Mouse (Mus musculus) midbrain, embryonic 10.5 days (tissue): Measurements from ENCODE around the gene Kcnk3. TPM values are rescaled to one million over a fixed set of nuclear protein-coding genes. Genes with fewer than 3 reads are reported as not detected.

ENCODE experiments used
- DNase-seq: peaks from one replicate; pipeline ENCODE4 v3.0.0-alpha.2; 2017; ENCODE audit warnings: low spot score
- H3K27ac ChIP-seq: fragments of 300-500 bp; sonication (generic); replicated peaks from 2 replicates; pipeline ENCODE4 v1.5.1; 2016; ENCODE audit warnings: mild to moderate bottlenecking
- H3K27me3 ChIP-seq: fragments of 300-500 bp; sonication (generic); 2 replicates; pipeline ENCODE4 v1.6.1; 2016; ENCODE audit warnings: low read depth, mild to moderate bottlenecking; ENCODE audit not compliant: poor library complexity, severe bottlenecking
- H3K36me3 ChIP-seq: fragments of 300-500 bp; sonication (generic); 2 replicates; pipeline ENCODE4 v1.6.1; 2016; ENCODE audit warnings: mild to moderate bottlenecking, moderate library complexity
- H3K4me1 ChIP-seq: fragments of 300-500 bp; sonication (generic); 2 replicates; pipeline ENCODE4 v1.6.1; 2016
- H3K4me3 ChIP-seq: fragments of 300-500 bp; sonication (generic); 2 replicates; pipeline ENCODE4 v1.5.1; 2016; ENCODE audit warnings: mild to moderate bottlenecking, moderate library complexity
- H3K9me3 ChIP-seq: fragments of 300-500 bp; sonication (generic); replicated peaks from 2 replicates; pipeline ENCODE4 v1.6.1; 2016; ENCODE audit warnings: mild to moderate bottlenecking
- WGBS: fragments of 180-500 bp; shearing (Covaris S2); methylation state at CpG from one replicate; pipeline ENCODE4 v1.1.7; 2016; 5-methylcytosine and 5-hydroxymethylcytosine counted together
- polyA plus RNA-seq: library from polyadenylated mRNA; unstranded; fragments of >200 nt; fragmentation: Nextera tagmentation; extraction: Ambion mirVana; gene quantifications from 2 replicates; pipeline ENCODE4 v1.2.1, GENCODE M21; 2016

Kcnk3 gene
- polyA plus RNA-seq, 1 experiment from 2014 or later: 0.12 TPM

DNA sequence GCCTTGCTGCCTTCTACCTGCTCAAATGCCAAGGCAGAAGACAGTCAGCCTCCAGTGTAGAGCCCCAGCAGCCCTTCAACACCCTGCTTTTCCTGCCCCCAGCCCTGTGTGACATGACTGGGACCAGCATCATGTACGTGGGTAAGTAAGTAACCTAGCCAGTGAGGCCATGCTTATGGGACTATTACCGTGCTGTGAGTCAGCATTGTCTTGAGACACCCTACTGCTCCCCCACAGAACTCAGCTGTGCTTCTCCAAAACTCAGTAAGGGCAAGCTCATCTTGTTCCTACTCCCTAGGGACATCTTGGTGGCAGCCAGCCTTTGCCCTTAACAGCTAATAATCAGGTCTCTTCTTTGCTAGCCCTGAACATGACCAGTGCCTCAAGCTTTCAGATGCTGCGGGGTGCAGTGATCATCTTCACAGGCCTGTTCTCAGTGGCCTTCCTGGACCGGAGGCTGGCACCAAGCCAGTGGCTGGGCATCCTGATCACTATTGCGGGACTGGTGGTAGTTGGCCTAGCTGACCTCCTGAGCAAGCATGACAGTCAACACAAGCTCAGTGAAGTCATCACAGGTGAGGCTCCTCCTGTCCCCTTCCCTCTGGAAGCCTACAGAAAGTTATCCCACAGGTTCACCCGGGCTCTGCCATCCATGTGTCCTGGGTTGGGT, 67.7 kb downstream of the Kcnk3 start:
- 88% methylated on average over 6 of the region's 6 CpGs for WGBS

DNA sequence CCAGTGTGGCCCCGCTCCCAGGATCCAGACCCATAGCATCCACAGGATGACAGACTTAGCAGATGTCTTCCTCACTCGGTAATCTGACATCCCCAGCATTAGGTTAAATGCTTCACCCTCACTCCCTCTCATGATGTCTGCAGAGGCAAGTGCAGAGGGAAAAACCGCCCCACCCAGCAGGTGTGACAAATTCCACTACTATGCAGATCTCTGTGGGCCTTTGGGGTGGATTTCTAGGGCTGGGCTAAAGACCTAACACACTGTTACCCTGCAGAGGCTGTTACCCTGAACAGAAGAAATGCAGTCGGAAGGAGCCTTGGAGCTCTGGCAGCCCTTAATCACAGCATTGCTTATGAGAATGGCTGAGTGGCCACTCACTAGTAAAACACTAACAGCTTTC, 71.1 kb downstream of the Kcnk3 start:
- DNase-seq: no peak
- Histone ChIP-seq H3K27ac (no peak overlapping the region), H3K4me1 (no peaks in the 10 kb centered on the region), H3K4me3 (no peak overlapping the region), H3K36me3 (peaks cover 45% of the 10 kb centered on the region), H3K27me3 (no peaks in the 10 kb centered on the region), H3K9me3 (peaks cover 9% of the 10 kb centered on the region; the same call in 1 of the 2 replicates)
- WGBS: 86% methylated on average over 4 of the region's 4 CpGs

More for the DNA sequence above, 67.7 kb downstream of the Kcnk3 start:
- DNase-seq: no peak
- Histone ChIP-seq H3K4me3 (no peak overlapping the region), H3K27me3 (no peaks in the 10 kb centered on the region), H3K27ac (no peak overlapping the region), H3K4me1 (no peaks in the 10 kb centered on the region), H3K36me3 (peaks cover 59% of the 10 kb centered on the region), H3K9me3 (peaks cover 5% of the 10 kb centered on the region; the same call in 1 of the 2 replicates)

DNA sequence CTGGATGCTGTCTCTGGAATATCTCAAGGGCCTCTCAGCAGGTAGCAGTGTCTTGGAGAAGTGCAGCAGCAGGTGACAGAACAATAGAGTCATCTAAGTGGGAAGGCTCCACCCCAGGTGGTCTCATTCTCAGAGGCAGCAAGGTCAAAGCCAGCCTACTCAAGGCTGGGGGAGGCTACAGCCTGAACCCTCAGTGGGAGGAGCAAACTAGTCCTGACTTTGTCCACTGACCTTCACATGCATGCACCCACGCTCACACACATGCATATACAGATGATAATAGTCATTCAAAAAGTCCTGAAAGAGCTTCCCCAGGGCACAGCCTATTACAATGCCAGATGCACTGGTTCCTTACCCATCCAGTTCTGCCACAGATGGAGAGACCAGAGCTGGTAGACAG, 72.3 kb downstream of the Kcnk3 start:
- H3K4me3 ChIP-seq: no peak overlapping the region
- no peak for DNase-seq
- H3K9me3 ChIP-seq: peaks cover 9% of the 10 kb centered on the region; the same call in 1 of the 2 replicates
- H3K4me1 ChIP-seq: no peaks in the 10 kb centered on the region
- H3K36me3 ChIP-seq: peaks cover 38% of the 10 kb centered on the region
- no peak overlapping the region for H3K27ac ChIP-seq
- no peaks in the 10 kb centered on the region for H3K27me3 ChIP-seq
- 88% methylated on average over 1 of the region's 1 CpGs for WGBS

DNA sequence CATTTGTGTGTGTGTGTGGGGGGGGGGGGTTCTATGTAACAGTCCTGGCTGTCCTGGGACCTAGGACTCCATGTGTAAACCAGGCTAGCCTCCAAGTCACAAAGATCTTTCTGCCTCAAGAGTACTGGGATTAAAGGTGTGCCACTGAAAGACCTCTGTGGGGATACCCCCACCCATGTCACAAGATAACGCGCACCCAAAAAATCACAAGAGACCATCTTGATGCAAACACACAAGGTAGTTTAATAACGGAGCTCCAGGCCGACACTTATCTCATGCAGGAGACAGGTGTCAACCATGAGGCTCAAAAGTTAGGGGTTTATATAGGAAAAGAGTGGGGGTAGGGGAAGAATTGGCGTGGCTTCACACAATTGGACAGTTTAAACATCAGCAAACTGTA, 72.8 kb downstream of the Kcnk3 start:
- peaks cover under 1% of the 10 kb centered on the region; the same call in 1 of the 2 replicates for H3K4me1 ChIP-seq
- WGBS: 95% methylated on average over 5 of the region's 5 CpGs
- H3K36me3 ChIP-seq: peaks cover 33% of the 10 kb centered on the region
- no peaks in the 10 kb centered on the region for H3K27me3 ChIP-seq
- H3K9me3 ChIP-seq: peaks cover 9% of the 10 kb centered on the region; the same call in 1 of the 2 replicates
- H3K27ac ChIP-seq: no peak overlapping the region
- DNase-seq: no peak
- H3K4me3 ChIP-seq: no peak overlapping the region

DNA sequence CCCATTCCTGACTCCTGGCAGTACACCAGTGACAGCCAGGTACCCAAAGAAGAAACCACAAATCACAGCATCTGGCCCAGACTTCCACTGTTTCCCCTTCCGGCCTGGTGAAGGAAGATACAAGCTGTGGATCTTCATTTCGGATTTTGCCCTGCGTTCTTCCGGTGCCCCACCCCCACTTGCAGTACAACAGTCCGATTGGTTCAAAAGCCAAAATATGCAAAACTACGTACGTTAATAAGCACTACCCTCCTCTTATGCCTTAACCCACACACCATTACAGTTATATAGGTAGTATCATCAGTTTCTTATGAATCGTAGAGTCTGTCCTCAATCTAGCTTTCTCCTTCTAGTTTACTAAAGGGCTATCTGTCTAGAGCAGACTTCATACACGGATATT, 77.4 kb downstream of the Kcnk3 start:
- WGBS: 93% methylated on average over 9 of the region's 9 CpGs

DNA sequence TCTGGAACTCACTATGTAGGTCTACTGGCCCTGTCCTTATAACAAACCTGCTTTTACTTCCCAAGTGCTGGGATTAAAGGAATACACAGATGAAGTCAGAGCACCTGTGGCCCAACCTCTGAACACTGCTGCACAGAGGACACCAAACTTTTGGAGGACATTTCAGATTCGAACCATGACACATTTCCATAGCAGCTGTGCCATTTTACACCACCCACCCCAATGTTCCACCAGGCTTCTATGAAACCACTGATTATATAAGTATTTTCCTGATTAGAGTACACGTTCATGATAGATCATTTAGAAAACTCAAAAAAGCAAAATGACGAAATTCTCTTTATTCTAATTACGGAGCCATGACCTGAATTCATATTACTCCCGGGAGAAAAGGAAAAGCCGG, 78.0 kb downstream of the Kcnk3 start:
- Histone ChIP-seq H3K27ac (peak overlapping the region; percentile 96), H3K9me3 (peaks cover under 1% of the 10 kb centered on the region; the same call in 1 of the 2 replicates), H3K36me3 (peaks cover 29% of the 10 kb centered on the region), H3K4me3 (peak overlapping the region; percentile 90), H3K27me3 (no peaks in the 10 kb centered on the region), H3K4me1 (peaks cover 28% of the 10 kb centered on the region)
- 79% methylated on average over 6 of the region's 6 CpGs for WGBS
- no peak for DNase-seq

More for the DNA sequence above, 77.4 kb downstream of the Kcnk3 start:
- H3K4me3 ChIP-seq: no peak overlapping the region
- peaks cover 7% of the 10 kb centered on the region; the same call in 1 of the 2 replicates for H3K9me3 ChIP-seq
- no peak for DNase-seq
- H3K27me3 ChIP-seq: no peaks in the 10 kb centered on the region
- H3K36me3 ChIP-seq: peaks cover 22% of the 10 kb centered on the region
- no peak overlapping the region for H3K27ac ChIP-seq
- H3K4me1 ChIP-seq: peaks cover 28% of the 10 kb centered on the region

DNA sequence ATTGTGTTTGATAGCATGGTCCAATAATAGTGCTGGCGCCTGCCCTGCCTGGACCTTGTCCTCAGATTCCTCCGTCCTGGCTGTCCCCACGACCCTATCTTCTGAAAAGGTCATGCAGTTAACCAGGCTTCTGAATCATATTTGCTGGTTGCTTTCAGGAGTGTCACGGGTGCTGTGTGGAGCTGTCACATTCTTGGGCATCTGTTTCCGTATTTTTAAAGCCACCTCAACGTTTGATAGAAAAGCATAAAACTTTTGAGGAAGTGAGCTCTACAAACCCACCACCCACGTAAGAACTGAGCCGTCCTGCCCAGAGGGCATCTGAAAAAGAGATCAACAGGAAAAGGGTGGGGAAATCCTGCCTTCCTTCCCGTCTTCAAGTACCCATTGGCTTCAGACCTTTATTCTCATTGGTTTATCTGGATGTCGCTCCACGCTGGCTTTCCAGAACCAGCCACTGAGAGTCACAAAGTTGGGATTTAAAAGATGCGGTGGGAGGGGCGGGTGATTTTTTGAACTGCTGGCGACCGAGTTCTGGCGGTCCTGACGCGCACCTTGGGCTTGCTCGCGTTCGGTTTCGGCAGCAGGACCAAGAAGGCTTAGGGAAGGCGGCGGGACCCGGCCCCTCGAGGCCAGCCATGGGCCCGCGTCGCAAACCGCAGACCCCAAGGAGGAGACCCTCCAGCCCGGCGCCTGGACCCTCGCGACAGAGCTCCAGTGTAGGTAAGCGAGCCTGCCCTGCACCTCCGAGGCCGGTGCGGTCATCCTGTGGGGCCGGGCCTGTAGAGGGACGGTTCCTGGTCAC, 78.6 kb downstream of the Kcnk3 start, which contains the start of gene Cenpa:
Cenpa (plus strand) TSS at position 387 of the 805 bp plus-strand sequence.
- peak within 1 kb of the TSS; percentile 96 for H3K27ac ChIP-seq
- DNase-seq: peak; percentile 89
- no peaks in the 10 kb centered on the region for H3K9me3 ChIP-seq
- WGBS: under 1% methylated on average over 40 of the region's 40 CpGs
- peaks cover 35% of the 10 kb centered on the region for H3K36me3 ChIP-seq
- no peaks in the 10 kb centered on the region for H3K27me3 ChIP-seq
- H3K4me1 ChIP-seq: peaks cover 28% of the 10 kb centered on the region
- peak within 1 kb of the TSS; percentile 90 for H3K4me3 ChIP-seq

DNA sequence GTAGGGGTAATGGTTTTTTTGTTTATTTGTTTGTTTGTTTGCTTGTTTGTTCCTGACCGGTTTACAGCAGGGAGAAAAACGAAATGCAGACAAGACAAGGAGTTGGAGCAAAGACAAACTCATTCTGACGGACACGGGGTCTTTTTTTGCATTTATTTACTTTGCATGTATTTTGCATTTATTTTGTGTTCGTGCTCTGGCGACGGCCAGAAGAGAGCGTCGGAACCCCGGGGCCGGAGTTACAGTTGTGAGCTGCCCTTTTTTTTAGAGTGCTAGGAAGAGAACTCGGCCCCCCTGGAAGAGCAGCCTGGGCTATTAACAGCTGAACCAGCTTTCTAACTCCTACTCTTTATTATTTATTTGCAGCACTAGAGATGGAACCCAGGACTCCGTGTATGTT, 79.2 kb downstream of the Kcnk3 start:
- Histone ChIP-seq H3K4me3 (peak overlapping the region; percentile 90), H3K4me1 (peaks cover 28% of the 10 kb centered on the region), H3K36me3 (peaks cover 41% of the 10 kb centered on the region), H3K27ac (peak overlapping the region; percentile 96), H3K27me3 (no peaks in the 10 kb centered on the region), H3K9me3 (no peaks in the 10 kb centered on the region)
- DNase-seq: no peak
- WGBS: under 1% methylated on average over 13 of the region's 13 CpGs

DNA sequence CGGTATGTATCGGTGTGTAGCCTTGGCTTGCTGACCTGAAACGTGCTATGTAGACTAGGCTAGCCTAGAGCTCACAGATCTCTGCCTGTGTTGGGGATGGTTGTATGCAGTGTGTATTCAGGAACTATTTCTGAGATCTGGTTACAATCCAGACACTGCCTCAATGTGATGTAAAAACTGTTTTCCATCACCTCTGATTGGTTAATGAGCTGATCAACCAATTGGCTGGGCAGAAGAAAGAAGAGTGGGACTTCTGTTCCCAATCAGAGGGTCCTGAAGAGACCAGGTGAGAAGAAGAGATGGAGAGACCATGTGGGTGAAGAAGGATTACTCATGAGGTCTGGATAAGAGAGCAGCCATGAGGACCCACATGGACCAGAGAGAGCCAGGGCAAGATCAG, 79.7 kb downstream of the Kcnk3 start:
- Histone ChIP-seq H3K4me3 (peak overlapping the region; percentile 90), H3K4me1 (peaks cover 28% of the 10 kb centered on the region), H3K36me3 (peaks cover 46% of the 10 kb centered on the region), H3K27ac (peak overlapping the region; percentile 96), H3K9me3 (no peaks in the 10 kb centered on the region), H3K27me3 (no peaks in the 10 kb centered on the region)
- DNase-seq: no peak
- WGBS: 14% methylated on average over 3 of the region's 3 CpGs

DNA sequence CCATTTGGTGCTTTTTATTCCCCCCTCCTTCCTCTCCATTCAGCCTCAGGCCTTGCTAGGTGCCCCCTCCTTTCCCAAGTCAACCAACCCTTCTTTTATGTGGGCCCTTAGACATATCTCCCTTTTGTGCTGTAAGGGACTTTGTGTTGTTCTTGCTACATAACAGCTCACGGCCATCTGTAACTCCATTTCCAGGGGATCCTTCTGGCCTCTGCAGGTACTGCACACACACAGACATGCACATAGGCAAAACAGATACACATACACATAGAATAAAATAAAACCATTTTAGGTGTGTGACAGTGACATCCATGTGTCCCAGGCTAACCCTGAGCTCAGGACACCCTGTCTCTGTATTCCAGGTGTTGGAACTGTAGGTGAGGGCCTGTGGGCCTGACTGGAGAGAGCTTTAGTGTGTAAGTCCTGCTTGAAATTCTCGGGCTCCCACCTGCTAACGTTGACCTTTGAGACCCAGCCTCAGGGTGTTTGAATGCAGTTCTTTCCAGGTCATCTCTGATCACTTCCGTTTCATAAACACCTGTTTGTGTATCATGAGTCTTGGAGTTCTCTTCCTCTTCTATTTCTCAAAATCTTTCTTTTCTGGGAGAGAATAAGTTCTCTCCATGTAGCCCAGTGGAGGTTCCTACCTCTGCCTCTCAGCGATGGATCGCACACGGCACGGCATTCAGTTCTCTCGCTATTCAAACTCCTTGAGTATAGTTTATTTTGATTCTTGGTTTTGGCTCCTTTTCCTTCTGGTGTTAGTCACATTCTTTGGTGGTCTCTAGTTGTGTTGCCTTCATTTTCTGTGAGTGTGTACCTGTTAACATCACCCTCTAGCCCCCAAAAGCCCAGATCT, 80.9 kb downstream of the Kcnk3 start:
- no peak for DNase-seq
- H3K27me3 ChIP-seq: no peaks in the 10 kb centered on the region
- H3K9me3 ChIP-seq: no peaks in the 10 kb centered on the region
- peaks cover 57% of the 10 kb centered on the region for H3K36me3 ChIP-seq
- no peak overlapping the region for H3K27ac ChIP-seq
- peak overlapping the region; percentile 90 for H3K4me3 ChIP-seq
- 94% methylated on average over 9 of the region's 9 CpGs for WGBS
- H3K4me1 ChIP-seq: peaks cover 28% of the 10 kb centered on the region

DNA sequence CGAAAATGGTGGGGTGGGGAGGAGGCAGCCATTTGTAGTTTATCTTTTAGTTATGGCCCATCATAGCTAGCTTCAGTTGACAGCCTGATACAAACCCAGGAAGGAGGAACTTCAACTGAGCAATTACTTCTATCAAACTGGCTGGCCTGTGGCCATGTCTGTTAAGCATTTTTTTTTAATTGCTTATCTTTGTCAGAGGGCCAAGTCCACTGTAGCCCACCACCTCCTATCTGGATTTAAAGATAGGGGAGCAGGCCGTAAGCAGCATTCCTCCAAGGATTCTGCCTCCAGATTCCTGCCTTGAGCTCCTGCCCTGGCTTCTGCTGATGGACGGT, 81.5 kb downstream of the Kcnk3 start:
- peaks cover 63% of the 10 kb centered on the region for H3K36me3 ChIP-seq
- peaks cover 28% of the 10 kb centered on the region for H3K4me1 ChIP-seq

DNA sequence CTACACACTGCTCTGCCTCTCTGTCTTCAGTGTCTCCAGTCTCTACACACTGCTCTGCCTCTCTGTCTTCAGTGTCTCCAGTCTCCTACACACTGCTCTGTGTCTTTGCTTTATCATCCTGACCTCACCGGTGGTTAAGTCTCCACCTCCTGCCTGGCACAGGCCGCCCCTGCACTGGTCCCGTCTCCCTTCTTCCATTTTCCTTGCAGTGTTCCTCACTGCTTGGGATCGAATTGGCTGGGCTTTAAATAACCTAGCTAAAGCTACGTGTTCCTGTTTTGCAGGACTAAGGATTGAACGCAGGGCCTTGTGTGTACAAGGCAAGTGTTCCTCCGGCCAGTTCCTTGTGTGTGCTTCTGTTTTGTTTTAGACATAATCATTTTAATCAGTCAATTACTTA, 82.1 kb downstream of the Kcnk3 start:
- DNase-seq: no peak
- Histone ChIP-seq H3K27me3 (no peaks in the 10 kb centered on the region), H3K27ac (no peak overlapping the region), H3K4me1 (peaks cover 28% of the 10 kb centered on the region), H3K36me3 (peaks cover 70% of the 10 kb centered on the region), H3K9me3 (no peaks in the 10 kb centered on the region), H3K4me3 (no peak overlapping the region)
- WGBS: 92% methylated on average over 7 of the region's 7 CpGs

More for the DNA sequence above, 81.5 kb downstream of the Kcnk3 start:
- WGBS: 92% methylated on average over 3 of the region's 3 CpGs
- no peak overlapping the region for H3K27ac ChIP-seq
- DNase-seq: no peak
- no peaks in the 10 kb centered on the region for H3K9me3 ChIP-seq
- H3K27me3 ChIP-seq: no peaks in the 10 kb centered on the region
- 0 out of 2 replicates have a peak overlapping the region, but pooled peaks have one; percentile 90 for H3K4me3 ChIP-seq
